Mouse (Mus musculus): ENCODE results near the gene Fbxw13. TPM values are rescaled to one million over a fixed set of nuclear protein-coding genes. Genes with fewer than 3 reads are reported as not detected.

The Fbxw13 gene
- 15.9 TPM for polyA plus RNA-seq (2014; fragmentation: Illumina TruSeq; extraction: RNeasy Lipid Tissue Mini Kit (QIAGEN cat#74804))

DNA sequence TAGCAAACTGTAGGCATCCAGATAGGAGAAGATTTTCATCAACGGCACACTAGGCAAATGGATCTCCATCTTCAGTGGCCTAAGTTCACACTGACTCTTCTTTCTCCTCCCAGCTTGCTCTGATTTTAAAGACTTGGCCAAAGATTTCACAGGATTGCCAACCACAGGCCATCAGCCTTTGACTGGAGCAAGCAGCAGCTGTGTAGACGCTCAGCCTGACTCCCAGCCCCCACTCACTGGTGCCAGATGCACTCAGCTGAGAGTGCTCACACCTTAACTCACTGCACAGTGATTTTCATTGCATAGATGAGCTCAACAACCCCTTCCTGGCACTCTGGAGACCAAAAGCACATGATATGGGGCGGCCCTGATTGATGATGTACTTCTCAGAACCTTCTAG lies at the start of gene Fbxw13:
Fbxw13 (minus strand) TSS at position 101 of the 400 bp plus-strand sequence.

DNA sequence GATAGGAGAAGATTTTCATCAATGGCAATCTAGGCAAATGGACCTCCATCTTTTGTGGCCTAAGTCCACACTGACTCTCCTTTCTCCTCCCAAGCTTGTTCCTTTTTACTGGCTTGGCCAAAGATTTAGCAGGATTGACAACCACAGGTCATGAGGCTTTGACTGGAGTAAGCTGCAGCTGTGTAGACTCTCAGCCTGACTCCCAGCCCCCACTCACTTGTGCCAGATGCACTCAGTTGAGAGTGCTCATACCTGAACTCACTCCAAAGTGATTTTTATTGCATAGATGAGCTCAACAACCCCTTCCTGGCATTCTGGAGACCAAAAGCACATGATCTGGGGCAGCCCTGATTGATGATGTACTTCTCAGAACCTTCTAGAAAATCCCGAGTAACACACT lies 38.9 kb upstream of the Fbxw13 start, which contains the start of gene Fbxw20:
Fbxw20 (minus strand) TSS at position 101 of the 400 bp plus-strand sequence.

DNA sequence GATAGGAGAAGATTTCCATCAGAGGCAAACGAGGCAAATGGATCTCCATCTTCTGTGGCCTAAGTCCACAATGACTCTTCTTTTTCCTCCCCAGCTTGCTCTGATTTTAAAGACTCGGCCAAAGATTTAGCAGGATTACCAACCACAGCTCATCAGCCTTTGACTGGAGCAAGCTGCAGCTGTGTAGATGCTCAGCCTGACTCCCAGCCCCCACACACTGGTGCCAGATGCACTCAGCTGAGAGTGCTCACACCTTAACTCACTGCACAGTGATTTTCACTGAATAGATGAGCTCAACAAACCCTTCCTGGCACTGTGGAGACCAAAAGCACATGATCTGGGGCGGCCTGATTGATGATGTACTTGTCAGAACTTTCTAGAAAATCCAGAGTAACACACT lies 33.8 kb downstream of the Fbxw13 start, which contains the start of gene Fbxw21:
Fbxw21 (minus strand) TSS at position 101 of the 400 bp plus-strand sequence.

Other genes starting within 250 kb of the Fbxw13 start
- gene Col7a1, start 242.4 kb downstream of the Fbxw13 start, polyA plus RNA-seq (2014; fragmentation: Illumina TruSeq; extraction: RNeasy Lipid Tissue Mini Kit (QIAGEN cat#74804)) = not detected
- gene Ucn2, start 210.0 kb downstream of the Fbxw13 start, polyA plus RNA-seq (2014; fragmentation: Illumina TruSeq; extraction: RNeasy Lipid Tissue Mini Kit (QIAGEN cat#74804)) = not detected
- 0.74 TPM for gene Pfkfb4, start 204.2 kb downstream of the Fbxw13 start, polyA plus RNA-seq (2014; fragmentation: Illumina TruSeq; extraction: RNeasy Lipid Tissue Mini Kit (QIAGEN cat#74804))
- 23.1 TPM for gene Shisa5, start 157.4 kb downstream of the Fbxw13 start, polyA plus RNA-seq (2014; fragmentation: Illumina TruSeq; extraction: RNeasy Lipid Tissue Mini Kit (QIAGEN cat#74804))
- gene Trex1, start 136.2 kb downstream of the Fbxw13 start, polyA plus RNA-seq (2014; fragmentation: Illumina TruSeq; extraction: RNeasy Lipid Tissue Mini Kit (QIAGEN cat#74804)) = not detected
- 11.9 TPM for gene Atrip, start 121.9 kb downstream of the Fbxw13 start, polyA plus RNA-seq (2014; fragmentation: Illumina TruSeq; extraction: RNeasy Lipid Tissue Mini Kit (QIAGEN cat#74804))
- gene Ccdc51, start 113.5 kb downstream of the Fbxw13 start, polyA plus RNA-seq (2014; fragmentation: Illumina TruSeq; extraction: RNeasy Lipid Tissue Mini Kit (QIAGEN cat#74804)) = not detected
- gene Tma7, start 113.4 kb downstream of the Fbxw13 start, polyA plus RNA-seq (2014; fragmentation: Illumina TruSeq; extraction: RNeasy Lipid Tissue Mini Kit (QIAGEN cat#74804)) = 524 TPM
- 1.7 TPM for gene Plxnb1, start 100.6 kb downstream of the Fbxw13 start, polyA plus RNA-seq (2014; fragmentation: Illumina TruSeq; extraction: RNeasy Lipid Tissue Mini Kit (QIAGEN cat#74804))
- 48.7 TPM for gene Fbxw21, start 33.9 kb downstream of the Fbxw13 start, polyA plus RNA-seq (2014; fragmentation: Illumina TruSeq; extraction: RNeasy Lipid Tissue Mini Kit (QIAGEN cat#74804))
- 17.8 TPM for gene Fbxw20, start 38.8 kb upstream of the Fbxw13 start, polyA plus RNA-seq (2014; fragmentation: Illumina TruSeq; extraction: RNeasy Lipid Tissue Mini Kit (QIAGEN cat#74804))
- gene Fbxw14, start 91.7 kb upstream of the Fbxw13 start, polyA plus RNA-seq (2014; fragmentation: Illumina TruSeq; extraction: RNeasy Lipid Tissue Mini Kit (QIAGEN cat#74804)) = 45.1 TPM
- 71.3 TPM for gene Fbxw28, start 143.7 kb upstream of the Fbxw13 start, polyA plus RNA-seq (2014; fragmentation: Illumina TruSeq; extraction: RNeasy Lipid Tissue Mini Kit (QIAGEN cat#74804))
- 14.1 TPM for gene Fbxw22, start 208.3 kb upstream of the Fbxw13 start, polyA plus RNA-seq (2014; fragmentation: Illumina TruSeq; extraction: RNeasy Lipid Tissue Mini Kit (QIAGEN cat#74804))